Mouse (Mus musculus) liver, embryonic 15.5 days (tissue): ENCODE data around the gene Ppp5c. TPM values are rescaled to one million over a fixed set of nuclear protein-coding genes. Genes with fewer than 3 reads are reported as not detected.

Experiments
- ATAC-seq: fragments of 200-750 bp; cut with Nextera tagmentation; 2 replicates; pipeline ENCODE4 v1.8.0; 2017; ENCODE audit warnings: moderate number of reproducible peaks, mild to moderate bottlenecking, moderate library complexity; ENCODE audit not compliant: insufficient read depth
- H3K27ac ChIP-seq: fragments of 300-500 bp; sonication (generic); replicated peaks from 2 replicates; pipeline ENCODE4 v1.5.1; 2015; ENCODE audit warnings: mild to moderate bottlenecking, inconsistent platforms
- H3K27me3 ChIP-seq: fragments of 300-500 bp; sonication (generic); 2 replicates; pipeline ENCODE4 v1.6.1; 2015; ENCODE audit warnings: mild to moderate bottlenecking, inconsistent platforms
- H3K36me3 ChIP-seq: fragments of 300-500 bp; sonication (generic); replicated peaks from 2 replicates; pipeline ENCODE4 v1.6.1; 2015; ENCODE audit warnings: moderate library complexity, mild to moderate bottlenecking, inconsistent platforms
- H3K4me1 ChIP-seq: fragments of 300-500 bp; sonication (generic); replicated peaks from 2 replicates; pipeline ENCODE4 v1.6.1; 2015; ENCODE audit warnings: inconsistent platforms
- H3K4me2 ChIP-seq: fragments of 300-500 bp; sonication (generic); 2 replicates; pipeline ENCODE4 v1.6.1; 2015; ENCODE audit warnings: moderate library complexity, mild to moderate bottlenecking, inconsistent platforms
- H3K4me3 ChIP-seq: fragments of 300-500 bp; sonication (generic); replicated peaks from 2 replicates; pipeline ENCODE4 v1.5.1; 2015; ENCODE audit warnings: mild to moderate bottlenecking, inconsistent platforms
- H3K9ac ChIP-seq: fragments of 300-500 bp; sonication (generic); 2 replicates; pipeline ENCODE4 v1.6.1; 2015; ENCODE audit warnings: moderate library complexity, mild to moderate bottlenecking, inconsistent platforms
- H3K9me3 ChIP-seq: fragments of 300-500 bp; sonication (generic); replicated peaks from 2 replicates; pipeline ENCODE4 v1.6.1; 2016; ENCODE audit warnings: inconsistent platforms
- WGBS: fragments of 180-500 bp; shearing (Covaris S2); methylation state at CpG from one replicate; pipeline ENCODE4 v1.1.7; 2015; ENCODE audit warnings: mixed read lengths; ENCODE audit not compliant: insufficient replicate concordance; 5-methylcytosine and 5-hydroxymethylcytosine counted together
- polyA plus RNA-seq: library from polyadenylated mRNA; unstranded; fragments of >200 nt; fragmentation: Nextera tagmentation; extraction: Ambion mirVana; gene quantifications from 2 replicates; pipeline ENCODE4 v1.2.1, GENCODE M21; 2015

The Ppp5c gene
- polyA plus RNA-seq, 1 experiment from 2014 or later, result 43.2 TPM

DNA sequence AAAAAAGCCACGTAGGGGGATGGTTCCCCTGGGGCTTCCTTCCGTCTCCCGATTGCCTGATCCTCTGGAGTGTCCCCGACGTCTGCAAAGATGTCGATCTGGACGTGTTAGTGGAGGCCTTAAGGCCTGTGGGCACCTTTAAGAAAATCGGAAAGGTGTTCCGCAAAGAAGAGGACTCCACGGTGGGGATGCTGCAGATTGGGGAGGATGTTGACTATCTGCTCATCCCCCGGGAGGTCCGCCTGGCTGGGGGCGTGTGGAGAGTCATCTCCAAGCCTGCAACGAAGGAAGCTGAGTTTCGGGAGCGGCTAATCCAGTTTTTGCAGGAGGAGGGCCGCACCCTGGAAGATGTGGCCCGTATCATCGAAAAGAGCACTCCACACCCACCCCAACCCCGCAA, 33.3 kb downstream of the Ppp5c start:
- Histone ChIP-seq H3K27ac (peak overlapping the region; percentile 53; the same call in 1 of the 2 replicates), H3K36me3 (no peaks in the 10 kb centered on the region), H3K4me1 (peaks cover 58% of the 10 kb centered on the region), H3K9ac (peak overlapping the region; percentile 40), H3K9me3 (no peaks in the 10 kb centered on the region), H3K4me2 (peak overlapping the region; percentile 64), H3K27me3 (peaks cover 23% of the 10 kb centered on the region), H3K4me3 (peak overlapping the region; percentile 56)
- no peak for ATAC-seq
- WGBS, result 7% methylated on average over 20 of the region's 20 CpGs

DNA sequence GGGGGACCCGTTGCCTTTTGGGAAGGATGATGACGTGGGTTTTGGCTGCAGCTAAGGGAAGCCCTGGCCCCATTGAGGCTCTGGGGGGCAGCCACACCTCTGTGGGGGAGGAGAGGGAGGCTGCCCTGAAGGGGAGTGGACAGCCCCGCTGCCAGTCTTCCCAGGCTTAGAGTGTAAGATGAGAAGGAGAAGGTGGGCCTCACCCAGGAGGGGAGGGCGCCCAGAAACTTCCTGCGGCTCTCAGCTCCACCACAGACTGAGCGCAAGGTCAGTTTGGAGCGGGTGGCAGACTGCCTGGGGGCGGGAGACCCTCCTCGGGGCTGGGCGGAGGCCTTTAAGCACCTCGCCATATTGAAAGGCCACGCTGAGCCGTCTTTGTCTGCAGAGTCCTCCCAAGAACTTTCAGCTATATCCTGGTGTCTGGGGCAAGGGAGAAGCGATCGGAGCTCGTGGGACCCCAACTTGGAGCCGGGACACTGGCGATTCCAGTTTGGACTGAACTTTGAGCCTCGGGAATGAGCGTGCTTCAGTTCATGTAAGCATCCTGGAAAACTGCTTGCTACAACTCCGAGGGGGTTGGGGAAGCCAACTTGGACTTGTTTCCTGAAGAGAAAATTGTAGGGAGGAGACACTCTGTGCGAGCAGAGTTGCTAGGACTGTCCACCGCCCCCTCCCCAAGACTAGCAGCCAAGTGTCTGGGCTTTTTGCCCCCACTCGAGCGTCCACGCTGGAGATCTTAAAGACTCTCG, 33.9 kb downstream of the Ppp5c start:
- Histone ChIP-seq H3K9ac (peak overlapping the region; percentile 40), H3K27me3 (peaks cover 23% of the 10 kb centered on the region), H3K4me2 (peak overlapping the region; percentile 64), H3K4me3 (peak overlapping the region; percentile 56), H3K4me1 (peaks cover 53% of the 10 kb centered on the region), H3K36me3 (no peaks in the 10 kb centered on the region), H3K27ac (peak overlapping the region; percentile 53; the same call in 1 of the 2 replicates), H3K9me3 (no peaks in the 10 kb centered on the region)
- 2% methylated on average over 27 of the region's 27 CpGs for WGBS
- ATAC-seq, result peak; percentile 84

DNA sequence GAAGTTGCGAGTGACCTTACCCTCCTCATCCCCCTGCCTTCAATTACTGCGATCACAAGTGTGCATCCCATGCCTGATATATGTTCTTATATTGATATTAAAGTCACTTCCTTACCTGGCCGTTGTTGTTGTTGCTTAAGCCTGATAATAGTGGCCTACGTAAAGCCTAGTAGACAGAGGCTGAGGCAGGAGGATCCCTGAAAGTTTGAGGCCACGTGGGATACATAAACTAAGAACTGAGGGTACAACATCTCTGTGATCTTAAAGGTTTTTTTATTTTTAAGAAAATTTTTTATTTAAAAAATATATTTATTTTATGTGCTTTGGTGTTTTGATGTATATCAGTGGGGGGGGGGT, 35.3 kb downstream of the Ppp5c start, which contains the start of gene Ccdc8:
Gene Ccdc8, plus strand, starts transcription at position 258 of the 357 bp plus-strand sequence.
- H3K9me3 ChIP-seq, result no peaks in the 10 kb centered on the region
- no peak for ATAC-seq
- peaks cover 41% of the 10 kb centered on the region for H3K4me1 ChIP-seq
- H3K36me3 ChIP-seq, result no peaks in the 10 kb centered on the region
- peak within 1 kb of the TSS; percentile 56 for H3K4me3 ChIP-seq
- H3K27me3 ChIP-seq, result peaks cover 23% of the 10 kb centered on the region
- 77% methylated on average over 5 of the region's 5 CpGs for WGBS
- H3K27ac ChIP-seq, result no peak within 1 kb of the TSS; the same call in 1 of the 2 replicates
- no peak within 1 kb of the TSS for H3K9ac ChIP-seq
- peak within 1 kb of the TSS; percentile 64 for H3K4me2 ChIP-seq

DNA sequence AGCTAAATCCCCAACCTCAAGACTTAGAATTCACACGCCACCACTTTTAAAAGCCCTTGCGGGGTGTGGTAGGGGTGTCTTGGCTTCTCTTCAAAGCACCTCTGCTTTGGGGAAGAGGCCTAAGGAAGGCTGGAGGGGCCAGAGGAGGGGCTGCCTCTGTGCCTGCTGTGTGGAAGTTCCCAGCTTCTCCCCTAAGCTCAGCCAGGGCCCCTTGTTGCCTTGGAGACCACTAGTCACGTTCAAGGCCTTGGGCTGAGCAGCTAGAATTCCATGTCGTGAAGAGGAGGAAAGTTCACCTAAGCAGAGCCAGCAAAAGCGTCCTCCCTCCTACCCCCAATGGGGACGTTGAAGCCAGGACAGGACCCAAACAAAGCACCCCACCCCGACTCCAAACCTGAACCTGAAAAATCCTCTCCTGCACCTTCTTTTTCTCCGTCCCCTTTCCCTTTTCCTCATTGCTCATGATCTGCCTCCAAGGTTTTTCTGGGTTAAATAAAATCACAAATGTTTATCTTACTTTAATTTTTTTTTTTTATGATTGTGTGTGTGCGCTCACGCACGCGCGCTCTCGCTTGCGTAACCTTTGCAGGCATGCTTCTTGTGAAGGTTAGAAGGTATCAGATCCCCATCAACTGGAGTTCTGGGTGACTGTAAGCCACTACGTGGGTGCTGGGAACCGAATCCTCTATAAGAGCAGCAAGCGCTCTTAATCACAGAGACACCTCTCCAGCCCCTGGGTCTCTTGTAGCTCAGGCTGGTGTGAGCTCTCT, 35.9 kb downstream of the Ppp5c start:
- Histone ChIP-seq H3K9me3 (no peaks in the 10 kb centered on the region), H3K27me3 (peaks cover 23% of the 10 kb centered on the region), H3K9ac (no peak overlapping the region), H3K36me3 (no peaks in the 10 kb centered on the region), H3K4me1 (peaks cover 41% of the 10 kb centered on the region), H3K27ac (no peak overlapping the region; the same call in 1 of the 2 replicates), H3K4me2 (no peak overlapping the region), H3K4me3 (no peak overlapping the region)
- no peak for ATAC-seq
- 55% methylated on average over 18 of the region's 18 CpGs for WGBS

DNA sequence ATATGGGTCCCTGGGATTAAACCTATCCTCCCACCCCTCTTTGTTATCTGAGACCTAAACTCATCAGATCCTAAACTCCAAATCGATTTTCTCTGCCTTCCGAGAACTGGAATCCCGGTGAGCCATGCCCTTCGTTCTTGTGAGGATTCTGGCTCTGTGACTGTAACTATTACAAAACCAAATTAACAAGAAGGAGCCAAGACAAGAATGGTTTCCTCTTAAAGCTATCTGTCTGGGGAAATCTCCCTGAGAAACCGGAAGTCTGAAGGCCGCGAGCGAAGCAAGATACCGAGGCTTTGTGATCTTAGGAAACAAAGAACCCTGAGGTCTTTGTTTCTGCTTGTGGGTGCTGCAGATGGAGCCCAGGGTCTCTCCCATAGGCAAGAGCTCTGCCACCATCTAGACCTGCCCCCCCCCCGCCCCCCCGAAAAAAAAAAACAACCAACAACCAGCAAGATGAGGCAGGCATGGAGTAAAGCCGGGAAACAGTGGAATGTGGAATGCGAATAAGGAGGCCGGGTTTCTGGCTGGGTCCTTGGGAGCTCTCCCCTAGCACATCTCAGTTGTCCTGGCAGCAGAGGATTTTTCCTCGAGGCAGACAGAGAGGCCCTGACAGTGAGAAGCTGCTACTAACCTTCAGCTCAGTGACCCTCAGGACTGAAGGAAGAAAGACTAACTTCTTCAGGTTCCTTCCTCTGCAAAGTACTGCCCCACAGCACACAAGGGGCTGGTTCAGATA, 37.5 kb downstream of the Ppp5c start:
- H3K4me1 ChIP-seq, result peaks cover 29% of the 10 kb centered on the region
- H3K9me3 ChIP-seq, result no peaks in the 10 kb centered on the region
- no peak overlapping the region; the same call in 1 of the 2 replicates for H3K9ac ChIP-seq
- peaks cover 19% of the 10 kb centered on the region for H3K27me3 ChIP-seq
- H3K4me3 ChIP-seq, result no peak overlapping the region; the same call in 1 of the 2 replicates
- peak overlapping the region; percentile 40 for H3K4me2 ChIP-seq
- peak overlapping the region; percentile 24; the same call in 1 of the 2 replicates for H3K27ac ChIP-seq
- H3K36me3 ChIP-seq, result no peaks in the 10 kb centered on the region
- ATAC-seq, result no peak
- WGBS, result 21% methylated on average over 15 of the region's 15 CpGs

DNA sequence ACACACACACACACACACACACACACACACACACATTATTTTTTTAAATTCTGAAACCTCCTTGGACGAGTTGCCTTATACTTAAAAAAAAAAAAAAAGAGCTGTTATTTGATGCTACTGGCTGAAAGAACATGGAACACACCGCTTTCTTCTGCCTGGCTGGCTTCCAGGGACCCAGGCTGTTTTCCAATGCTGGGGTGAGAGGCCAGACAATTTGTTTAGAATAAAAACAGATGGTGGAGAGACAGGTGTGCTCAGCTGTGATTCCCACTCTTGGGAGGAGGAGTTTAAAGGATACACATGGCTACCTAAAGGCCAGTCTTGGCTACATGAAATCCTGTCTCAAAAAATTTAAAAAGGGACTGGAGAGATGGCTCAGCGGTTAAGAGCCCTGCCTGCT, 39.3 kb downstream of the Ppp5c start:
- WGBS, result 65% methylated on average over 3 of the region's 3 CpGs
- no peaks in the 10 kb centered on the region for H3K9me3 ChIP-seq
- no peak overlapping the region for H3K27ac ChIP-seq
- no peak overlapping the region for H3K4me3 ChIP-seq
- peaks cover under 1% of the 10 kb centered on the region; the same call in 1 of the 2 replicates for H3K27me3 ChIP-seq
- no peak for ATAC-seq
- no peak overlapping the region for H3K4me2 ChIP-seq
- H3K36me3 ChIP-seq, result no peaks in the 10 kb centered on the region
- no peak overlapping the region for H3K9ac ChIP-seq
- H3K4me1 ChIP-seq, result peaks cover 12% of the 10 kb centered on the region

DNA sequence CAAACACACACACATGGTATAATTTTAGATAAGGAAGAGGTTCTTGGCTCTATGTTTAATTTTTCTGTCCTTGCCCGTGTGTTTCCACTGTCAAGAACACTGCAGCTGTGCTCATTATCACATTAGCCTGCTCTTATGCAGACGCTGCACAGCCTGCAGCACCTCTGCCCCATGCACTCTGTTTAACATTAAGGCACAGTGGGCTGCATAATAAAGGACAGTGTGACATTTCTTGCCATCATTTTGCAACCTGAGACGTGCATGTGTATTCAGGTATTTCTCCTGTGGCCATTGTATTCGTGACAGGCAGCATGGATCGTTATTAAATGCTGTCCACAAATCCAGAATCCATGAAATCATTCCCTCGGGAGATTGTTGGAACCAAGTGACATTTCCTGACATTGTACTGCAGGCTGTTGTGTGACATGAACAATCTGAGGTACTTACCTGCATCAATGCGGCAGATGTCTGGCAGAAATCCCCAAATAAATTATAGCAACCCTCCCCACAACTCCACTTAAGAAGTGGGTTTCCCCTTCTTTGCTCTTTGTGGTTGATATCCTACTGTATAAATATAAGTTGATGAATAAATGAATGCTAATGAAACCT, 40.1 kb downstream of the Ppp5c start:
- Histone ChIP-seq H3K4me3 (no peak overlapping the region), H3K9me3 (no peaks in the 10 kb centered on the region), H3K27me3 (no peaks in the 10 kb centered on the region), H3K27ac (no peak overlapping the region), H3K9ac (no peak overlapping the region), H3K36me3 (no peaks in the 10 kb centered on the region), H3K4me1 (peaks cover 10% of the 10 kb centered on the region), H3K4me2 (no peak overlapping the region)
- 60% methylated on average over 7 of the region's 7 CpGs for WGBS
- no peak for ATAC-seq

DNA sequence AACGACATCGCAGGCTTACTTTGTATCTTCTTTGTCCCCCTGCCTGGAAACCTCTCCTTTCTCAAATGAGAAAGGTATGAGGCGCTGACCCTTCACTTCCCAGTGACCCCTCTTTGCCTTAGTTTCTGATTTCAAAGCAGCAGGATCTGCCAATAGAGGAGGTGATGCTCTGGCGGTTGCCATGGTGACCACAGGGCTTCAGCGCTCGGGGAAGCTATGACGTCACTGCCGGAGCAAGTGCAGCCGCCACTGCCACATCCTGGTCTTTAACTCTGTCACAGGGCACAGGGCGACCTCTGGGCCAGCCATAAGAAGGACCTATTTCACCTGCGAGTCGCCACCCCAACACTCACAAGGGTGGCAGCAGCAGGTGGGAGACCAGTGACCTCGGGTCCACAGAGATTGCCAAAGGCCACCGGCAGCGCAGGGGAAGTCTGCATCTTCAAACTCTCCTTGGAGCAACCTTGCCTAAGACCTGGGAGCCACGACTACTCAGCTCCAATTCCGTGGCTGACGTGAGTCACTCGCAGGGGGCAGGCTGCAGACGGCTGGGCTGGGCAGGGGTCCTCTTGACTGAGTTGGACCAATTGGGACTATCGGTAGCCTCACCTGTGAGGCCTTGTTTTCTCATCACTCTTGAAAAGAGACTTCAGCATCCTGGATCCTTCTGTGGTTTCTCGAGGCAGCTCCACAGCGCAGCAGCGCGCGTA, 44.7 kb downstream of the Ppp5c start, which contains the start of gene Gm42372:
Gene Gm42372, plus strand, starts transcription at position 228 of the 710 bp plus-strand sequence.
- H3K27ac ChIP-seq, result no peak within 1 kb of the TSS
- H3K9me3 ChIP-seq, result no peaks in the 10 kb centered on the region
- ATAC-seq, result no peak
- H3K4me2 ChIP-seq, result no peak within 1 kb of the TSS
- no peak within 1 kb of the TSS for H3K4me3 ChIP-seq
- no peaks in the 10 kb centered on the region for H3K36me3 ChIP-seq
- H3K9ac ChIP-seq, result no peak within 1 kb of the TSS
- H3K27me3 ChIP-seq, result no peaks in the 10 kb centered on the region
- peaks cover 23% of the 10 kb centered on the region for H3K4me1 ChIP-seq
- WGBS, result 32% methylated on average over 26 of the region's 26 CpGs

DNA sequence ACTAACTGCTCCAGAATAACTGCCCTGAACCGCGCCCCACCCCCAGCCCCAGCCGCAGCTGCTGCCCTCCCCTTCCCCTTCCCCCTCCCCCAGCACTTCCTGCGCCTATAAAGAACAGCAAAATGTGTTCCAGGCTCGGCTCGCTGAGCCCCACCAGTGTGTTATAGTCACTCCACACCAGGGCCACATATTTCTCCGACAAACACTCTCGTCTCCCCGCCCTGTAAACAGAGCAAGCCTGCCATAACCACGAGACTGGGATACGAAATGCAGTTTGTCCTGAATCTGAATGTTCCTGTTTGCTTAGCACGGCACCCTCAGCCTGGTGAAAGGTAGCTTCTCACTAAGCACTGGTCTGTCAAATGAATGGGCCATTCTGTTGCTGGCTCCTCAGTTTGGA, 47.4 kb downstream of the Ppp5c start:
- Histone ChIP-seq H3K9me3 (no peaks in the 10 kb centered on the region), H3K36me3 (no peaks in the 10 kb centered on the region), H3K27me3 (no peaks in the 10 kb centered on the region), H3K4me1 (peaks cover 30% of the 10 kb centered on the region), H3K4me2 (peak overlapping the region; percentile 61), H3K4me3 (peak overlapping the region; percentile 36), H3K9ac (peak overlapping the region; percentile 50), H3K27ac (peak overlapping the region; percentile 72; the same call in 1 of the 2 replicates)
- under 1% methylated on average over 12 of the region's 12 CpGs for WGBS
- ATAC-seq, result peak; percentile 30

DNA sequence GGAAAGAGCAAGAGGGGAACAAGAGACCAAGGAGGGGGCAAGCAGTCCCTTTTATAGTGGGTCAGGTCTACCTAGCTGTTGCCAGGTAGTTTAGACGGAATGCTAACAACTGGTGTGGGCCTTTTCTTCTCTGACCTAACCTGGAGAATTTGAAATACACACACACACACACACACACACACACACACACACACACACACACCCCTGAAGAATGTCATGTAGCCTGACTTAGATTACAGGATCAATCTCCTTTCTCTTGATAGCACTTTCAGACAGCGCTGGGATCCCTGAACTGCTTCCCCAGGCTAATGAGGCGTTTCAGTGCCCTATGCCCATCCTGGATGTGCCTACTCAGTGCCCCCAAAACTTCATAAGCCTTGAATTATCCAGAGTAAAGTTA, 49.1 kb downstream of the Ppp5c start:
- Histone ChIP-seq H3K4me1 (peaks cover 33% of the 10 kb centered on the region), H3K4me2 (peak overlapping the region; percentile 46), H3K27ac (0 out of 2 replicates have a peak overlapping the region, but pooled peaks have one; percentile 29), H3K9me3 (no peaks in the 10 kb centered on the region), H3K9ac (no peak overlapping the region), H3K36me3 (no peaks in the 10 kb centered on the region), H3K27me3 (no peaks in the 10 kb centered on the region), H3K4me3 (no peak overlapping the region)
- WGBS, result 66% methylated on average over 3 of the region's 3 CpGs
- ATAC-seq, result peak; percentile 56
